In the genomic region with DNA sequence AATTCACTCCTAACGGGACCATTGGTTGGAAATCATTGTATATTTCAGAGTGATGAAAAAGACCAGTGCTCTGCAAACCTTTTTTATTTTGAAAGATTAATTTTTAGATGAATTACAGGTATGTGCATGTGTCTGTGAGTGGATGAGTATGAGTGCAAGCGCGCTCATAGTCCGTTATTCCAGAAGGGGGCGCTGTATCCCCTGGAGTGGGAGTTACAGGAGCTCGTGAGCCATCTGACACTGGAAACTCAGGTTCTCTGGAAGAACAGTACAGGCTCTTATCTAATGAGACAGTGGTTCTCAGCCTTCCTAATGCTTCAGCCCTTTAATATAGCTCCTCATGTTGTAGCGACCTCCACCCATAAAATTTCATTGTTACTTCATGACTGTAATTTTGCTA, we compare ENCODE assay signal across 16 mouse cellular contexts. TPM values are rescaled to one million over a fixed set of nuclear protein-coding genes. Genes with fewer than 3 reads are reported as not detected.
DNase-seq lines count a peak whose midpoint lies in the region; ATAC-seq and TF ChIP-seq lines count a peak whose summit lies in the region.
"Had no signal": no experiment of that assay in that cellular context is flagged by ENCODE, and none has a peak within 500 bp of the region (broad histone marks: within the 10 kb centered on the region; RNA-seq: fewer than 3 reads in every experiment).

No protein-coding gene starts in this region.

- no peak for TF ChIP-seq EP300 in CH12.LX (IDR thresholded peaks at IDR 0.05; ENCODE audit: low read length)

- no peak overlapping the region for H3K4me3 ChIP-seq in layer of hippocampus, adult 2 months
- H3K4me3 ChIP-seq in CH12.LX (replicated peaks in 1 of 3; ENCODE audit: low read depth in 2 of 3, low read length in 2 of 3, poor library complexity in 1 of 3) (no peak overlapping the region), ES-E14 (ENCODE audit: insufficient read depth in 1 of 2, low read depth in 1 of 2, low read length in 2 of 2, poor library complexity in 1 of 2, severe bottlenecking in 1 of 2) (no peak overlapping the region)
- H3K4me3 ChIP-seq: erythroblast, embryonic 14.5 days; heart, embryonic 12.5 days; limb, embryonic 10.5 days; megakaryocyte, embryonic 14.5 days had no signal

- in situ Hi-C loops in CH12.LX (cut with MboI; ENCODE audit: low pct_ligation_motif_present, low pct_unique_long_range_greater_than_20kb, low sequenced_read_pairs) (no loop called here), ES-E14 (cut with MboI; ENCODE audit: low sequenced_read_pairs in 2 of 2, unreplicated experiment in 2 of 2) (no loop called here)

- dilution Hi-C loops in CH12.LX (cut with MboI; ENCODE audit: extremely low pct_ligation_motif_present, extremely low pct_unique_long_range_greater_than_20kb, low sequenced_read_pairs) = no loop called here

- peak; percentile 69 for ATAC-seq in megakaryocyte progenitor cell, adult 5-6 weeks (replicated peaks; ENCODE audit: poor library complexity)

- H3K79me2 ChIP-seq in CH12.LX (replicated peaks; ENCODE audit: control insufficient read depth, extremely low read depth, insufficient read depth, poor library complexity, severe bottlenecking) = no peaks in the 10 kb centered on the region

- peak; percentile 60 for TF ChIP-seq RAD21 in CH12.LX (IDR thresholded peaks at IDR 0.05; ENCODE audit: low read depth, low read length)

- H3K9ac ChIP-seq in CH12.LX (ENCODE audit: insufficient read depth, low read depth) = no peak overlapping the region
- no peak overlapping the region for H3K9ac ChIP-seq in ES-E14 (ENCODE audit: insufficient read depth, low read depth, low read length, poor library complexity, severe bottlenecking)
- H3K9ac ChIP-seq: heart, embryonic 12.5 days had no signal

- H3K4me2 ChIP-seq in CH12.LX (ENCODE audit: insufficient read depth, low read depth, poor library complexity, severe bottlenecking) = no peak overlapping the region
- H3K4me2 ChIP-seq: heart, embryonic 12.5 days had no signal

- peaks cover 1% of the 10 kb centered on the region for H3K27me3 ChIP-seq in CH12.LX (replicated peaks)
- H3K27me3 ChIP-seq: heart, embryonic 12.5 days had no signal

- H3K9me3 ChIP-seq in CH12.LX (replicated peaks; ENCODE audit: low read length) (peaks cover 3% of the 10 kb centered on the region), ES-E14 (ENCODE audit: control insufficient read depth, insufficient read depth, low read depth, low read length) (no peaks in the 10 kb centered on the region)
- H3K9me3 ChIP-seq: limb, embryonic 10.5 days had no signal

- TF ChIP-seq CTCF in layer of hippocampus, adult 2 months (conservative IDR thresholded peaks at IDR 0.05) = peak; percentile 40
- TF ChIP-seq CTCF in CH12.LX (conservative IDR thresholded peaks at IDR 0.05 in 1 of 2, IDR thresholded peaks at IDR 0.05 in 1 of 2; ENCODE audit: low read depth in 2 of 2, low read length in 2 of 2) = peak; percentile 42 to 65; a peak in 3 of 4 replicates

- H3K27ac ChIP-seq in layer of hippocampus, adult 2 months = no peak overlapping the region
- no peak overlapping the region for H3K27ac ChIP-seq in CH12.LX (ENCODE audit: insufficient read depth, low read depth)
- H3K27ac ChIP-seq in ES-E14 (ENCODE audit: insufficient read depth, low read depth, low read length, poor library complexity, severe bottlenecking) = no peak overlapping the region
- H3K27ac ChIP-seq: limb, embryonic 10.5 days had no signal

- TF ChIP-seq POLR2A in CH12.LX (IDR thresholded peaks at IDR 0.05; ENCODE audit: low read depth, low read length) = no peak

- peaks cover 0 to 6% of the 10 kb centered on the region in 2 experiments; a peak in 2 of 4 replicates for H3K4me1 ChIP-seq in CH12.LX (ENCODE audit: control insufficient read depth in 1 of 2, insufficient read depth in 2 of 2)
- no peaks in the 10 kb centered on the region for H3K4me1 ChIP-seq in ES-E14 (ENCODE audit: control insufficient read depth in 2 of 2, insufficient read depth in 2 of 2, low read length in 2 of 2, poor library complexity in 1 of 2)
- H3K4me1 ChIP-seq: heart, embryonic 12.5 days; limb, embryonic 10.5 days had no signal

- H3K36me3 ChIP-seq in CH12.LX (replicated peaks in 1 of 2; ENCODE audit: control insufficient read depth in 1 of 2, insufficient read depth in 1 of 2, low read length in 1 of 2) (no peaks in the 10 kb centered on the region), ES-E14 (ENCODE audit: control insufficient read depth, insufficient read depth, low read length, poor library complexity, severe bottlenecking) (no peaks in the 10 kb centered on the region)
- H3K36me3 ChIP-seq: heart, embryonic 12.5 days; limb, embryonic 10.5 days had no signal

- DNase-seq in layer of hippocampus, adult 2 months (ENCODE audit: low spot score in 2 of 2) = no peak
- DNase-seq in layer of hippocampus, postnatal 14 days (ENCODE audit: low spot score in 2 of 2) = no peak
- DNase-seq in CH12.LX (ENCODE audit: extremely low read depth) (peak; percentile 41), ES-E14 (ENCODE audit: low read depth, low spot score) (no peak)
- DNase-seq in right cerebral cortex, postnatal 4 days = no peak
- DNase-seq in right cerebral cortex, postnatal 10 days (ENCODE audit: low spot score in 2 of 2) = no peak
- DNase-seq: gastrocnemius, postnatal 25 days; heart, postnatal 4 days; kidney, postnatal 25 days; layer of hippocampus, postnatal 36 days; lung, adult 18-20 months had no signal

TF ChIP-seq in CH12.LX, 34 proteins besides CTCF, POLR2A, EP300 and RAD21:
- TF ChIP-seq SMC3 (IDR thresholded peaks at IDR 0.05; ENCODE audit: low read depth, low read length) (peak; percentile 72), RCOR1 (conservative IDR thresholded peaks at IDR 0.05; ENCODE audit: low read depth, low read length) (no peak)

TF ChIP-seq in ES-E14, 5 proteins besides CTCF, POLR2A, EP300 and RAD21:
- TF ChIP-seq CHD2 (IDR thresholded peaks at IDR 0.05; ENCODE audit: low read depth, low read length) (no peak), ZC3H11A (IDR thresholded peaks at IDR 0.05; ENCODE audit: borderline replicate concordance, low read depth, low read length) (peak; percentile 42; the same call in 1 of the 2 replicates)
TF ChIP-seq in ES-E14: peak in this region for 1.

RNA-seq across cellular contexts. Expression of gene Disp1, which starts 22.0 kb away (rescaled TPM):
- total RNA-seq in layer of hippocampus, adult 2 months (2021) = 1 to 10 TPM; 4.6 to 5.8 TPM
- 1 to 10 TPM; 3.6 to 4.1 TPM for total RNA-seq in layer of hippocampus, postnatal 14 days (2021)
- total RNA-seq in CH12.LX (2012; rRNA removed) (5.4 and 5.9 TPM in 2 replicates), CH12.LX (2014; rRNA removed) (3.1 and 3.4 TPM in 2 replicates), ES-E14 (2012; rRNA removed) (11.6 and 13.5 TPM in 2 replicates)
- 8.9 and 11.3 TPM in 2 replicates for polyA plus RNA-seq in CH12.LX (2012; ENCODE audit: insufficient read length, low read depth)
- total RNA-seq in megakaryocyte progenitor cell, adult 5-6 weeks (2015) = 5.7 and 6.2 TPM in 2 replicates
- total RNA-seq in megakaryocyte progenitor cell, adult 5-6 weeks (2017) = 5.3 and 7.2 TPM in 2 replicates

RNA-seq across cellular contexts. Expression of gene Aida, which starts 53.1 kb away (rescaled TPM):
- total RNA-seq in layer of hippocampus, adult 2 months (2021) = 10 to 100 TPM; 47.8 to 47.9 TPM
- 10 to 100 TPM; 40.7 to 49.6 TPM for total RNA-seq in layer of hippocampus, postnatal 14 days (2021)
- total RNA-seq in CH12.LX (2012; rRNA removed) = 11.0 and 15.8 TPM in 2 replicates
- 31.6 and 32.8 TPM in 2 replicates for total RNA-seq in CH12.LX (2014; rRNA removed)
- polyA plus RNA-seq in CH12.LX (2012; ENCODE audit: insufficient read length, low read depth) = 41.7 and 45.2 TPM in 2 replicates
- 22.0 and 28.5 TPM in 2 replicates for total RNA-seq in ES-E14 (2012; rRNA removed)
- total RNA-seq in megakaryocyte progenitor cell, adult 5-6 weeks (2015) = 39.9 and 44.9 TPM in 2 replicates
- 53.3 and 55.8 TPM in 2 replicates for total RNA-seq in megakaryocyte progenitor cell, adult 5-6 weeks (2017)

RNA-seq across cellular contexts. Expression of gene Brox, which starts 53.8 kb away (rescaled TPM):
- total RNA-seq in layer of hippocampus, adult 2 months (2021) = 10 to 100 TPM; 48.6 to 61.8 TPM
- 10 to 100 TPM; 55.7 to 59.4 TPM for total RNA-seq in layer of hippocampus, postnatal 14 days (2021)
- 21.0 and 21.8 TPM in 2 replicates for total RNA-seq in CH12.LX (2012; rRNA removed)
- total RNA-seq in CH12.LX (2014; rRNA removed) = 37.8 and 44.7 TPM in 2 replicates
- polyA plus RNA-seq in CH12.LX (2012; ENCODE audit: insufficient read length, low read depth) = 19.8 and 20.4 TPM in 2 replicates
- total RNA-seq in ES-E14 (2012; rRNA removed) = 25.5 and 34.1 TPM in 2 replicates
- total RNA-seq in megakaryocyte progenitor cell, adult 5-6 weeks (2015) = 24.6 and 32.7 TPM in 2 replicates
- 35.8 and 47.5 TPM in 2 replicates for total RNA-seq in megakaryocyte progenitor cell, adult 5-6 weeks (2017)
